Mouse (Mus musculus) lung, postnatal 25 days (tissue): ENCODE data around the gene Emilin2.

Experiments
- DNase-seq: peaks from one replicate; pipeline ENCODE4 v3.0.0; 2022; ENCODE audit warnings: low spot score

The Emilin2 gene

GRCm38 (mm10) chr17:71233210-71233609 lies 78.6 kb downstream of the Emilin2 start:
- no peak for DNase-seq

GRCm38 (mm10) chr17:71231998-71232397 lies 79.8 kb downstream of the Emilin2 start:
- DNase-seq = no peak

GRCm38 (mm10) chr17:71230108-71230709 lies 81.6 kb downstream of the Emilin2 start:
- no peak for DNase-seq

GRCm38 (mm10) chr17:71228651-71229050 lies 83.1 kb downstream of the Emilin2 start:
- no peak for DNase-seq

GRCm38 (mm10) chr17:71227128-71227895 lies 84.5 kb downstream of the Emilin2 start:
- no peak for DNase-seq

- no peak for DNase-seq
Observed at GRCm38 (mm10) chr17:71225091-71225490, 86.7 kb downstream of the Emilin2 start.

- DNase-seq = no peak
Observed at GRCm38 (mm10) chr17:71224521-71224920, 87.3 kb downstream of the Emilin2 start.

GRCm38 (mm10) chr17:71223676-71224075 lies 88.1 kb downstream of the Emilin2 start:
- DNase-seq = no peak

GRCm38 (mm10) chr17:71221383-71221782 lies 90.4 kb downstream of the Emilin2 start:
- DNase-seq = no peak

GRCm38 (mm10) chr17:71217111-71217685 lies 94.6 kb downstream of the Emilin2 start:
- no peak for DNase-seq

GRCm38 (mm10) chr17:71216263-71216662 lies 95.5 kb downstream of the Emilin2 start:
- no peak for DNase-seq

- no peak for DNase-seq
Observed at GRCm38 (mm10) chr17:71215241-71215839, 96.4 kb downstream of the Emilin2 start.

- DNase-seq = no peak
Observed at GRCm38 (mm10) chr17:71214514-71215240, 97.1 kb downstream of the Emilin2 start.

- no peak for DNase-seq
Observed at GRCm38 (mm10) chr17:71213666-71214065, 98.1 kb downstream of the Emilin2 start.

GRCm38 (mm10) chr17:71211962-71212646 lies 99.7 kb downstream of the Emilin2 start:
- no peak for DNase-seq

GRCm38 (mm10) chr17:71209936-71210335 lies 101.8 kb downstream of the Emilin2 start:
- no peak for DNase-seq

GRCm38 (mm10) chr17:71208921-71209320 lies 102.9 kb downstream of the Emilin2 start:
- no peak for DNase-seq

- no peak for DNase-seq
Observed at GRCm38 (mm10) chr17:71208376-71208775, 103.4 kb downstream of the Emilin2 start.

- DNase-seq = no peak
Observed at GRCm38 (mm10) chr17:71207268-71207667, 104.5 kb downstream of the Emilin2 start.

- DNase-seq = no peak
Observed at GRCm38 (mm10) chr17:71206136-71206893, 105.5 kb downstream of the Emilin2 start.

GRCm38 (mm10) chr17:71204809-71205091 lies 107.0 kb downstream of the Emilin2 start:
- no peak for DNase-seq
